Mouse (Mus musculus): Measurements from ENCODE around the gene Zfp13. TPM values are rescaled to one million over a fixed set of nuclear protein-coding genes. Genes with fewer than 3 reads are reported as not detected.

The Zfp13 gene
- polyA plus RNA-seq (2014; fragmentation: Nextera tagmentation; extraction: Ambion mirVana) = 7.0 and 8.9 TPM in 2 replicates

DNA sequence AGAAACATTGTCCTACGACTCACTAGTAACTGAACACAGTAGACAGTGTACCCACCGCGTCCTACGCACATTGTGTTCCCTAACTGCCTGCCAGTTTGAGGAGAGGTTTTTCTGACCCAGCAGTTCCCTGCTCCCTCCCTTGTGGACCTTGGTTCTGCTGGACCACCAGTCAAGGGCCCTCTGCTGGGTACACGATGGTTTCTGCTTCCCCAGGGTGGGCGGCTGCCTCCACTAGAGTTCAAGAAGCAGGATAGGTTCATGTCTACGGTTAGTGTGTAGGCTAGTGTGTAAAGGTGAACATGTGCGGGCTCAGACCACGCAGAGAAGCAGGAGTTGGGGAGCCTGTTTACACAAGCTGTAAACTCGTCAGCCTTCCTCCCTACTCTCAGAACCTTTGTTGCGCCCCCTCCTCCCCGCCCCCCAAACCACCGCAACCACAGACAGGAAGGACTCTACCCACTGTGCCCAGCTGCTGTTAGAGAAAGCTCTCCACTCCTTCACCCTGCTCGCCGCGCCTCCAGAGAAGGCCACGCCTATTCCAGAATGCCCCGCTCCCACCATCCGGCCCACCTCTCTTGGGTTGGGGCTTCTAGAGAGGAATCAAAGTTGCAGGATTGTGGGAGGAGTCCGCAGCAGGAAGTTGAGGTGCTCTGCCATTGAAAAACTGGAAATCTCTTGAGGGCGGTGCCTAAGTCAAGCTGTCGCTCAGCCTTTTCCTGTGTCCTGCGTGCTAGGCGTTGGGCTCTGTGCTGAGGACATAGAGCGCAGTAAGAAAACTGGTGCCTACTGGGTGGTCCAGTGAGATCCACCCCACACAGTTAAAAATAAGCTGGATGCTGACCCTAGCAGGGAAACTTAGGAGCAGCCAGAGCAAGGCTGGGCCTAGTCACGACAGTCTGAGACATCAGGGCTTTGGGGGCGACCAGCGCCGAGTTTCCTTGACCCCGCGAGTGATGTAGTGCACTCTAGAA lies at the start of gene Zfp13:
TSS of gene Zfp13 (minus strand) at position 906 of the 971 bp plus-strand sequence.
- Histone ChIP-seq H3K4me3 (ENCODE audit: control insufficient read depth in 1 of 2, insufficient read depth in 1 of 2, low read depth in 1 of 2, low read length in 2 of 2) (peak within 1 kb of the TSS; percentile 54 to 55), H3K27ac (replicated peaks in 1 of 2; ENCODE audit: control insufficient read depth in 1 of 2, insufficient read depth in 1 of 2, low read depth in 2 of 2, low read length in 2 of 2) (peak within 1 kb of the TSS; percentile 88 to 91), H3K9me3 (ENCODE audit: control insufficient read depth, low read length) (no peaks in the 10 kb centered on the region), H3K36me3 (ENCODE audit: control insufficient read depth, insufficient read depth, low read length) (no peaks in the 10 kb centered on the region), H3K27me3 (ENCODE audit: control insufficient read depth, insufficient read depth, low read length) (no peaks in the 10 kb centered on the region), H3K4me2 (ENCODE audit: low read length) (peak within 1 kb of the TSS; percentile 93), H3K9ac (ENCODE audit: low read length) (peak within 1 kb of the TSS; percentile 84), H3K4me1 (ENCODE audit: control insufficient read depth in 2 of 2, insufficient read depth in 2 of 2, low read length in 2 of 2) (peaks cover 6 to 10% of the 10 kb centered on the region in 2 experiments; a peak in 3 of 4 replicates)
- ATAC-seq (ENCODE audit: insufficient number of reproducible peaks, insufficient read depth, low FRiP score, low read depth) = peak; percentile 96
- WGBS = 7% methylated on average over 31 of the region's 31 CpGs

DNA sequence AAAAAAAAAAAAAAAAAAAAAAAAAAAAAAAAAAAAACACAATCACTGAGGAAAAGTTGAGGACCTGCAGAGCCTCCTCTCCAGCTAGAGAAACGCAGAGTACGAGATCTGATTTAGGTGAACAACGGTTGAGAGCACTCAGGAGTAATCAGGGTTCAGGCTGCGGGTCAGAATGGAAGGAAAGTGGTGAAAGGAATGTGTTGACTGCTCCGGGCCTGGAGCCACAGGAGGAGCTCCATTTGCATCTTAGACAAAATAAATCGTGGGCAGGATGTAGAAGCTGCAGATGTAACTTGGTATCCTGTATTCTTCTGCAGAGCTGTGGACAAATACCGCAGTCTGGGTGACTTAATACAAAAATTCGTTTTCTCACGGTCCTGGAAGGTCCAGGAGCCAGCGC lies 46.6 kb upstream of the Zfp13 start:
- Histone ChIP-seq H3K27ac (replicated peaks in 1 of 2; ENCODE audit: control insufficient read depth in 1 of 2, insufficient read depth in 1 of 2, low read depth in 2 of 2, low read length in 2 of 2) (no peak overlapping the region), H3K9ac (ENCODE audit: low read length) (no peak overlapping the region), H3K4me2 (ENCODE audit: low read length) (no peak overlapping the region), H3K27me3 (ENCODE audit: control insufficient read depth, insufficient read depth, low read length) (peaks cover 18% of the 10 kb centered on the region), H3K9me3 (ENCODE audit: control insufficient read depth, low read length) (no peaks in the 10 kb centered on the region), H3K4me1 (ENCODE audit: control insufficient read depth in 2 of 2, insufficient read depth in 2 of 2, low read length in 2 of 2) (peaks cover 2 to 12% of the 10 kb centered on the region in 2 experiments; a peak in 3 of 4 replicates), H3K36me3 (ENCODE audit: control insufficient read depth, insufficient read depth, low read length) (no peaks in the 10 kb centered on the region), H3K4me3 (ENCODE audit: control insufficient read depth in 1 of 2, insufficient read depth in 1 of 2, low read depth in 1 of 2, low read length in 2 of 2) (no peak overlapping the region)
- no peak for ATAC-seq (ENCODE audit: insufficient number of reproducible peaks, insufficient read depth, low FRiP score, low read depth)
- WGBS = 18% methylated on average over 10 of the region's 10 CpGs

DNA sequence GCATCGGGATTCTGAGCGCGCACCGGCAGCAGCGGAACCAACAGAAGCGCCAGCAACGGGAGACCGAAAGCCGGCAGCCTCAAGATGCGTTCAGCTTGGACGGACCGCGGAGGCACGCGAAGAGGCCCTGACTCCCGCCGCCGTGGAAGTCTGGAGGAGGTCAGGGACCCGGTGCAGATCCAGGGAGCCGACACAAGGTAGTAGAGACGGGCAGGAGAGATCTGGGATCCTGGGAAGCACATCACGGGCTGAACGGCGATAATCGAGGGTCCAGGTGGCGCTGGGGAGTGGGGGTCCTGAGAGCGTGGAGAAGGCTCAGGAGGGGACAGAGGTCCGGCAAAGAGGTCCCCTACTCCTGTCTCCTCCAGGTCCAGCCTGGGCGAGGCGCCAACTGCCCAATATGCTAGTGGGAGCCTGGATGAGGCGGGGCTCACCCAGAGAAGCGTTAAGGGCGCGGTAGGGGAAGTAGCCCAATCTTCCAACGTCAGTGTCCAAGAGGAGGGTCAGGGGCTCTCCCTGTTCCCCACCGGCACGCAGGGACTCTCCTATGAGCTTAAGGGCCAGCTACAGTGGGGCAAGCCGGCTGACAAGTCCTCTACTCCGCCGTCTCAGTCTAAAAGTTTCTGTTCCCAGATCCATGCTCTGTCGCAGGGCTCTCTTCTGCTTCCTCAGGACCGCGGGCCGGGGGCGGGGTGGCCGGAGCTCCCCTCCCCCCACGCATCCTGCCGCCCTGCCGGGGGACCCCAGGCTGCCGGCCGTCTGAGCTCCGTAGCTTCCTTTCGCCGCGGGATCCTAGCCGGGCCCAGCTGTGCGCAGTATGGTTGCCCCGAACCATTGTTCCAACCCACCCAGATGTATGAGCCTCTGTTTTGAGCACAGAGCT lies 45.6 kb upstream of the Zfp13 start, which contains the start of gene Mmp25:
TSS of gene Mmp25 (minus strand) at position 665 of the 883 bp plus-strand sequence.
- Histone ChIP-seq H3K9me3 (ENCODE audit: control insufficient read depth, low read length) (no peaks in the 10 kb centered on the region), H3K4me1 (ENCODE audit: control insufficient read depth in 2 of 2, insufficient read depth in 2 of 2, low read length in 2 of 2) (peaks cover 2 to 12% of the 10 kb centered on the region in 2 experiments; a peak in 3 of 4 replicates), H3K4me3 (ENCODE audit: control insufficient read depth in 1 of 2, insufficient read depth in 1 of 2, low read depth in 1 of 2, low read length in 2 of 2) (peak within 1 kb of the TSS; percentile 51 to 53), H3K4me2 (ENCODE audit: low read length) (peak within 1 kb of the TSS; percentile 94), H3K9ac (ENCODE audit: low read length) (peak within 1 kb of the TSS; percentile 62), H3K27me3 (ENCODE audit: control insufficient read depth, insufficient read depth, low read length) (peaks cover 18% of the 10 kb centered on the region), H3K36me3 (ENCODE audit: control insufficient read depth, insufficient read depth, low read length) (no peaks in the 10 kb centered on the region), H3K27ac (replicated peaks in 1 of 2; ENCODE audit: control insufficient read depth in 1 of 2, insufficient read depth in 1 of 2, low read depth in 2 of 2, low read length in 2 of 2) (no peak within 1 kb of the TSS)
- ATAC-seq (ENCODE audit: insufficient number of reproducible peaks, insufficient read depth, low FRiP score, low read depth) = peak; percentile 33; the same call in 1 of the 2 replicates
- under 1% methylated on average over 58 of the region's 58 CpGs for WGBS

DNA sequence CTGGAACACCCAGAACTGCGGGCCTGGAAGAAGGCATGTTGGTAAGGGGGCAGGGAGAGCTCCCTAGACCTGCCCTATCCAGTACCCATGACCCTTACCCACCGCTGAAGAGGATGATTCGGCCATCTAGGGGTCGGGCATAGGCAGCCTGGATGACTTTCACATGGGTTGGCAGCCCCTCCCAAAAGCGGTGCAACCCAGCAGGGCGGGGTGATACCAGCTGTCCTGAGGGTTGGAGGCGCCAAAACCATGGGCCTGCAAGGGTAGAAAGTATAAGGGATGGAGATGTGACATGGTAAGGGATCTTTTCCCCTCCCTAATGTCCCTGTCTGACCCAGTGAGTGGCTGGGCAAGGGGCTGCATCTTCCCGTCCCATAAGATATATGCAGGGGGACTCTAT lies 32.0 kb upstream of the Zfp13 start:
- Histone ChIP-seq H3K4me3 (ENCODE audit: control insufficient read depth in 1 of 2, insufficient read depth in 1 of 2, low read depth in 1 of 2, low read length in 2 of 2) (no peak overlapping the region), H3K27me3 (ENCODE audit: control insufficient read depth, insufficient read depth, low read length) (peaks cover 16% of the 10 kb centered on the region; the same call in 1 of the 2 replicates), H3K4me1 (ENCODE audit: control insufficient read depth in 2 of 2, insufficient read depth in 2 of 2, low read length in 2 of 2) (no peaks in the 10 kb centered on the region), H3K9ac (ENCODE audit: low read length) (no peak overlapping the region), H3K36me3 (ENCODE audit: control insufficient read depth, insufficient read depth, low read length) (no peaks in the 10 kb centered on the region), H3K27ac (replicated peaks in 1 of 2; ENCODE audit: control insufficient read depth in 1 of 2, insufficient read depth in 1 of 2, low read depth in 2 of 2, low read length in 2 of 2) (no peak overlapping the region), H3K9me3 (ENCODE audit: control insufficient read depth, low read length) (no peaks in the 10 kb centered on the region), H3K4me2 (ENCODE audit: low read length) (no peak overlapping the region)
- 71% methylated on average over 8 of the region's 8 CpGs for WGBS
- ATAC-seq (ENCODE audit: insufficient number of reproducible peaks, insufficient read depth, low FRiP score, low read depth) = no peak

DNA sequence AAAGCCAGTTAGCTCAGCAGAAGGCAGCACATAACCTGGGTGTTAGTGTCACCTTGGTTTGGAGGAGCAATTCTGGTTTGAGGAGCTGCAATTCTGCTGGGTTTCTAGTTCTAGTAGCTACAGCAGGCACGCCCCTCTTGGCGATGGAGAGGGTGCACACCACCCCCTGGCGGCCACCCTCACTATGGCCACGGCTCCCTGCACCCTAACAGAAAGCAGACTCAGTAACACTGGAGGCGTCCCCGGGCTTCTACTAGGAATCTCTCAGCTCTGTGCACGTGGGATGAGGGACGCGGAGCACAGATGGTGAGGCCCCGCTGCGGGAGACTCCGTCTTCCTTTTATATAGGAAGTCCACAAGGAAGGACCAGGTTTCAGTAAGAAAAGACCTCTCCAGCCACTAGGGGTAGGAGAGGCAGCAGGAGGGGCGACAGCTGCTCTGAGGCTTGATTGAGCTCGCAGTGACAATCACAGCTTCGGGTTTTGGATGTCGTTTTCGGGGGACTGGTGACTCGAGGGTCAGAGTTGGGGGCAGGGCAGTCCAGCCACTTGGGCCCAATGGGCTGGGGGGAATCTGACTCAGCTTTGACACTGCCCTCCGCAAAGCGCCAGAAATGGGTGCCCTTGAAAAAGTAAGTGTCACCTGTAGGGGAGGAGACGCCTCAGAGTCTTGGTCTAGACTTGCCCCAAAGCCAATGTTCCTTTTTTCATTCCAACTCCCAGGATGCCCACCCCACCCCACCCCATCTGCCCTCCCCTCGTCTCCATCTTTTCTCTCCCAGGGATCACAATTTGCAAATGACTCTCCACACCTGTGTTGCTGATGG lies 31.1 kb upstream of the Zfp13 start:
- peaks cover 16% of the 10 kb centered on the region; the same call in 1 of the 2 replicates for H3K27me3 ChIP-seq (ENCODE audit: control insufficient read depth, insufficient read depth, low read length)
- H3K36me3 ChIP-seq (ENCODE audit: control insufficient read depth, insufficient read depth, low read length) = no peaks in the 10 kb centered on the region
- 0 out of 2 replicates have a peak overlapping the region, but pooled peaks have one; percentile 30 for H3K9ac ChIP-seq (ENCODE audit: low read length)
- H3K4me3 ChIP-seq (ENCODE audit: control insufficient read depth in 1 of 2, insufficient read depth in 1 of 2, low read depth in 1 of 2, low read length in 2 of 2) = peak overlapping the region in 1 of 2 experiments; percentile 16; a peak in 1 of 4 replicates
- 0 out of 2 replicates have a peak, but pooled peaks have one; percentile 65 for ATAC-seq (ENCODE audit: insufficient number of reproducible peaks, insufficient read depth, low FRiP score, low read depth)
- peak overlapping the region; percentile 58 for H3K4me2 ChIP-seq (ENCODE audit: low read length)
- WGBS = 13% methylated on average over 22 of the region's 22 CpGs
- H3K27ac ChIP-seq (replicated peaks in 1 of 2; ENCODE audit: control insufficient read depth in 1 of 2, insufficient read depth in 1 of 2, low read depth in 2 of 2, low read length in 2 of 2) = no peak overlapping the region
- H3K4me1 ChIP-seq (ENCODE audit: control insufficient read depth in 2 of 2, insufficient read depth in 2 of 2, low read length in 2 of 2) = no peaks in the 10 kb centered on the region
- no peaks in the 10 kb centered on the region for H3K9me3 ChIP-seq (ENCODE audit: control insufficient read depth, low read length)

DNA sequence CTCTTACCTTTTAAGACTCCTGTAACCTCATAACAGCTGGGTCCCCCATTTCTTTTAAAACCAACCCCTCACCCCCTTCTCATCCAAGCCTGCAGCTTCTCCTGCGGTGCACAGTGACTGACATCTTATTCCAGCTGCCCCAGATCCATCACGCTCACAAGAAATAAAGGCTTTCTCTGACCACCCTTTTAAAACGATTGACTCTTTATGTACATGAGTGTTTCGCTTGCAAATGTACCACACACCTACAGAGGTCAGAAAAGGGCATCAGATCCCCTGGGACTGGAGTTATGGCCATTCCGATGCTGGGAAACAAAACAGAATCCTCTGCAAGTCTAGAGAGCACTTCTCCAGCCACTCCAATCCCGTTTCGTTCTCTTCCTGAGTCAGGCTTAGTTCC lies 28.5 kb upstream of the Zfp13 start:
- Histone ChIP-seq H3K4me1 (ENCODE audit: control insufficient read depth in 2 of 2, insufficient read depth in 2 of 2, low read length in 2 of 2) (no peaks in the 10 kb centered on the region), H3K4me2 (ENCODE audit: low read length) (no peak overlapping the region), H3K27me3 (ENCODE audit: control insufficient read depth, insufficient read depth, low read length) (peaks cover 16% of the 10 kb centered on the region; the same call in 1 of the 2 replicates), H3K4me3 (ENCODE audit: control insufficient read depth in 1 of 2, insufficient read depth in 1 of 2, low read depth in 1 of 2, low read length in 2 of 2) (no peak overlapping the region), H3K36me3 (ENCODE audit: control insufficient read depth, insufficient read depth, low read length) (no peaks in the 10 kb centered on the region), H3K27ac (replicated peaks in 1 of 2; ENCODE audit: control insufficient read depth in 1 of 2, insufficient read depth in 1 of 2, low read depth in 2 of 2, low read length in 2 of 2) (no peak overlapping the region), H3K9me3 (ENCODE audit: control insufficient read depth, low read length) (no peaks in the 10 kb centered on the region), H3K9ac (ENCODE audit: low read length) (no peak overlapping the region)
- WGBS = 29% methylated on average over 7 of the region's 7 CpGs
- ATAC-seq (ENCODE audit: insufficient number of reproducible peaks, insufficient read depth, low FRiP score, low read depth) = no peak
